26 mouse cellular contexts compared by ENCODE assay signal in genomic region chr13:110692696-110693095, GRCm38 (mm10).
DNase-seq lines count a peak whose midpoint lies in the region; ATAC-seq and TF ChIP-seq lines count a peak whose summit lies in the region.
"Had no signal": no experiment of that assay in that cellular context is flagged by ENCODE, and none has a peak within 500 bp of the region (broad histone marks: within the 10 kb centered on the region; RNA-seq: fewer than 3 reads in every experiment).

No protein-coding gene starts in this region.

- TF ChIP-seq EP300 in heart, adult 2 months (IDR thresholded peaks at IDR 0.05; ENCODE audit: insufficient read depth, low read depth, low read length) = no peak
- TF ChIP-seq EP300 in liver, postnatal 0 days (IDR thresholded peaks at IDR 0.05; ENCODE audit: low read depth) = no peak

- H3K4me3 ChIP-seq in forebrain, embryonic 13.5 days = no peak overlapping the region
- no peak overlapping the region for H3K4me3 ChIP-seq in forebrain, embryonic 10.5 days
- H3K4me3 ChIP-seq in heart, adult 2 months = no peak overlapping the region
- no peak overlapping the region for H3K4me3 ChIP-seq in heart, embryonic 15.5 days
- no peak overlapping the region for H3K4me3 ChIP-seq in liver, postnatal 0 days (ENCODE audit: low read depth, low read length)
- H3K4me3 ChIP-seq: embryonic facial prominence, embryonic 12.5 days; embryonic facial prominence, embryonic 15.5 days; gastrocnemius, adult 2 months; hindbrain, embryonic 10.5 days; hindbrain, embryonic 13.5 days; intestine, embryonic 15.5 days had no signal

- no peaks in the 10 kb centered on the region for H3K9me3 ChIP-seq in forebrain, embryonic 13.5 days (replicated peaks)
- H3K9me3 ChIP-seq in forebrain, embryonic 10.5 days = no peaks in the 10 kb centered on the region
- no peaks in the 10 kb centered on the region for H3K9me3 ChIP-seq in heart, embryonic 15.5 days (replicated peaks)
- H3K9me3 ChIP-seq in liver, postnatal 0 days (ENCODE audit: low read length) = no peaks in the 10 kb centered on the region
- H3K9me3 ChIP-seq: embryonic facial prominence, embryonic 12.5 days; embryonic facial prominence, embryonic 15.5 days; hindbrain, embryonic 10.5 days; hindbrain, embryonic 13.5 days; intestine, embryonic 15.5 days had no signal

- no peaks in the 10 kb centered on the region for H3K36me3 ChIP-seq in forebrain, embryonic 13.5 days (ENCODE audit: poor library complexity, severe bottlenecking)
- H3K36me3 ChIP-seq in forebrain, embryonic 10.5 days (replicated peaks) = no peaks in the 10 kb centered on the region
- H3K36me3 ChIP-seq in heart, adult 2 months (ENCODE audit: control insufficient read depth, insufficient read depth, low read length) = peaks cover 25% of the 10 kb centered on the region
- H3K36me3 ChIP-seq in heart, embryonic 15.5 days = no peaks in the 10 kb centered on the region
- H3K36me3 ChIP-seq in liver, postnatal 0 days (replicated peaks; ENCODE audit: insufficient read depth, low read length) = no peaks in the 10 kb centered on the region
- H3K36me3 ChIP-seq: embryonic facial prominence, embryonic 12.5 days; embryonic facial prominence, embryonic 15.5 days; hindbrain, embryonic 10.5 days; hindbrain, embryonic 13.5 days; intestine, embryonic 15.5 days had no signal

- no peak overlapping the region for H3K4me2 ChIP-seq in forebrain, embryonic 13.5 days
- no peak overlapping the region for H3K4me2 ChIP-seq in heart, embryonic 15.5 days
- no peak overlapping the region for H3K4me2 ChIP-seq in liver, postnatal 0 days (ENCODE audit: low read depth, low read length)
- H3K4me2 ChIP-seq: embryonic facial prominence, embryonic 12.5 days; embryonic facial prominence, embryonic 15.5 days; hindbrain, embryonic 13.5 days; intestine, embryonic 15.5 days had no signal

- WGBS in forebrain, embryonic 13.5 days = 57% methylated on average over 5 of the region's 5 CpGs
- WGBS in forebrain, embryonic 10.5 days = 85% methylated on average over 5 of the region's 5 CpGs
- WGBS in heart, adult 2 months = 45% methylated on average over 5 of the region's 5 CpGs
- 63% methylated on average over 5 of the region's 5 CpGs for WGBS in heart, embryonic 15.5 days
- WGBS in liver, postnatal 0 days (ENCODE audit: insufficient replicate concordance) = 66% methylated on average over 5 of the region's 5 CpGs

- peak; percentile 33; the same call in 1 of the 2 replicates for ATAC-seq in forebrain, embryonic 13.5 days
- no peak for ATAC-seq in heart, embryonic 15.5 days (replicated peaks; ENCODE audit: insufficient number of reproducible peaks, insufficient read depth, low FRiP score, low read depth)
- no peak for ATAC-seq in liver, postnatal 0 days
- ATAC-seq: activated CD4-positive, CD25-positive, alpha-beta regulatory T cell, adult 4 months; forebrain, postnatal 0 days; hindbrain, embryonic 16.5 days; intestine, embryonic 15.5 days had no signal

- TF ChIP-seq CTCF in heart, adult 2 months (IDR thresholded peaks at IDR 0.05) = no peak
- TF ChIP-seq CTCF in brain, embryonic 14.5 days (IDR thresholded peaks at IDR 0.05; ENCODE audit: borderline replicate concordance, extremely low read depth, insufficient read depth, insufficient read length) = no peak
- TF ChIP-seq CTCF in liver, postnatal 0 days (IDR thresholded peaks at IDR 0.05; ENCODE audit: low read depth) = no peak

- intact Hi-C loops in heart, adult 2 months (cut with DNase I) = loop anchor here (5.0 kb wide), 1 partner anchor 135 kb away; no protein-coding TSS in a partner anchor

- DNase-seq in forebrain, embryonic 10.5 days (ENCODE audit: extremely low spot score, low spot score) = no peak
- no peak for DNase-seq in heart, adult 2 months
- no peak for DNase-seq in heart, postnatal 4 days
- no peak for DNase-seq in heart, adult 18-20 months
- DNase-seq in brain, embryonic 14.5 days (ENCODE audit: low read depth) = peak; percentile 57
- no peak for DNase-seq in liver, postnatal 0 days
- DNase-seq: adrenal gland, adult 8-10 months; adrenal gland, postnatal 25 days; cerebellum, adult 11 months; cerebellum, adult 2 months; cerebellum, adult 9-11 months; cerebellum, postnatal 25 days; forebrain, postnatal 0 days; gastrocnemius, adult 2 months; gastrocnemius, postnatal 14 days; kidney, adult 11 months; kidney, adult 8-10 months had no signal

- H3K27me3 ChIP-seq in forebrain, embryonic 13.5 days = no peaks in the 10 kb centered on the region
- no peaks in the 10 kb centered on the region for H3K27me3 ChIP-seq in forebrain, embryonic 10.5 days (ENCODE audit: poor library complexity, severe bottlenecking)
- no peaks in the 10 kb centered on the region for H3K27me3 ChIP-seq in heart, adult 2 months (ENCODE audit: control insufficient read depth, insufficient read depth, low read length)
- H3K27me3 ChIP-seq in heart, embryonic 15.5 days = no peaks in the 10 kb centered on the region
- H3K27me3 ChIP-seq in liver, postnatal 0 days (ENCODE audit: insufficient read depth, low read length) = no peaks in the 10 kb centered on the region
- H3K27me3 ChIP-seq: embryonic facial prominence, embryonic 12.5 days; embryonic facial prominence, embryonic 15.5 days; hindbrain, embryonic 13.5 days; intestine, embryonic 15.5 days had no signal

- no peak overlapping the region for H3K9ac ChIP-seq in forebrain, embryonic 13.5 days
- H3K9ac ChIP-seq in heart, adult 2 months (ENCODE audit: low read depth, low read length) = no peak overlapping the region
- H3K9ac ChIP-seq in heart, embryonic 15.5 days = no peak overlapping the region
- no peak overlapping the region for H3K9ac ChIP-seq in liver, postnatal 0 days (replicated peaks)
- H3K9ac ChIP-seq: embryonic facial prominence, embryonic 12.5 days; embryonic facial prominence, embryonic 15.5 days; forebrain, postnatal 0 days; hindbrain, embryonic 13.5 days; intestine, embryonic 15.5 days had no signal

- H3K4me1 ChIP-seq in forebrain, embryonic 13.5 days = peaks cover 20% of the 10 kb centered on the region
- H3K4me1 ChIP-seq in forebrain, embryonic 10.5 days = peaks cover 13% of the 10 kb centered on the region
- H3K4me1 ChIP-seq in heart, adult 2 months (ENCODE audit: control insufficient read depth, insufficient read depth, low read length) = peaks cover 12% of the 10 kb centered on the region
- H3K4me1 ChIP-seq in heart, embryonic 15.5 days (replicated peaks) = peaks cover 43% of the 10 kb centered on the region
- peaks cover 3% of the 10 kb centered on the region for H3K4me1 ChIP-seq in liver, postnatal 0 days (ENCODE audit: insufficient read depth)
- H3K4me1 ChIP-seq: embryonic facial prominence, embryonic 12.5 days had no signal

- TF ChIP-seq POLR2A in heart, adult 2 months (IDR thresholded peaks at IDR 0.05; ENCODE audit: insufficient read depth, low read depth, low read length) = no peak
- TF ChIP-seq POLR2A in brain, embryonic 14.5 days (IDR thresholded peaks at IDR 0.05; ENCODE audit: borderline replicate concordance, extremely low read depth, insufficient read depth, insufficient read length, poor library complexity, severe bottlenecking) = no peak

- no peak overlapping the region for H3K27ac ChIP-seq in forebrain, embryonic 13.5 days
- H3K27ac ChIP-seq in forebrain, embryonic 10.5 days = no peak overlapping the region
- peak overlapping the region; percentile 28; the same call in 1 of the 2 replicates for H3K27ac ChIP-seq in heart, adult 2 months
- peak overlapping the region; percentile 9; the same call in 1 of the 2 replicates for H3K27ac ChIP-seq in heart, embryonic 15.5 days
- H3K27ac ChIP-seq in liver, postnatal 0 days (ENCODE audit: low read depth) = no peak overlapping the region
- H3K27ac ChIP-seq: embryonic facial prominence, embryonic 12.5 days; embryonic facial prominence, embryonic 15.5 days; gastrocnemius, adult 2 months; hindbrain, embryonic 10.5 days; hindbrain, embryonic 13.5 days; intestine, embryonic 15.5 days had no signal

- H3K79me2 ChIP-seq in heart, adult 2 months (replicated peaks; ENCODE audit: control insufficient read depth, insufficient read depth, low read length) = no peaks in the 10 kb centered on the region

Comparison
In these comparisons a context has a peak if more than half of its experiments do, and no peak if none do; other contexts are left out.
1. H3K27ac ChIP-seq: peak in heart, adult 2 months (single experiment) and heart, embryonic 15.5 days (single experiment); none in forebrain, embryonic 13.5 days (single experiment), forebrain, embryonic 10.5 days (single experiment) and liver, postnatal 0 days (single experiment).